Mouse (Mus musculus) megakaryocyte, embryonic 14.5 days (primary cell): ENCODE results near the gene Lrrc23. TPM values are rescaled to one million over a fixed set of nuclear protein-coding genes. Genes with fewer than 3 reads are reported as not detected.
A peak's percentile ranks its signal among the peaks of the same experiment; 100 is the strongest.

Experiments used
- H3K27me3 ChIP-seq: replicated peaks from 2 replicates; pipeline ENCODE3; 2012; ENCODE audit warnings: inconsistent platforms
- H3K36me3 ChIP-seq: replicated peaks from 2 replicates; pipeline ENCODE3; 2012; ENCODE audit warnings: low read length, inconsistent platforms, mixed read lengths
- H3K4me1 ChIP-seq: 2 replicates; pipeline ENCODE4 v1.6.1; 2012; ENCODE audit warnings: inconsistent platforms
- H3K4me3 ChIP-seq: replicated peaks from 2 replicates; pipeline ENCODE3; 2012; ENCODE audit warnings: moderate library complexity, mild to moderate bottlenecking, inconsistent platforms
- H3K9me3 ChIP-seq: 2 replicates; pipeline ENCODE4 v1.6.1; 2012; ENCODE audit warnings: inconsistent platforms
- FLI1 ChIP-seq: IDR thresholded peaks from 2 replicates; pipeline ENCODE4 v1.6.1; 2012; ENCODE audit warnings: low read length, inconsistent platforms, mixed read lengths
- GATA1 ChIP-seq: IDR thresholded peaks from 3 replicates; pipeline ENCODE4 v1.6.1; 2012; ENCODE audit warnings: mixed read lengths, low read length, inconsistent platforms, borderline replicate concordance
- polyA plus RNA-seq: library from polyadenylated mRNA; stranded (reverse); fragments of >175 nt; gene quantifications from 2 replicates; pipeline ENCODE4 v1.2.3, GENCODE M21; 2012; ENCODE audit warnings: low replicate concordance; ENCODE audit not compliant: insufficient read depth

The Lrrc23 gene
- polyA plus RNA-seq, 1 experiment = not detected

- Histone ChIP-seq H3K36me3 (peaks cover 20% of the 10 kb centered on the region), H3K4me1 (peaks cover 35% of the 10 kb centered on the region), H3K27me3 (peaks cover 66% of the 10 kb centered on the region), H3K9me3 (no peaks in the 10 kb centered on the region), H3K4me3 (peak overlapping the region; percentile 93)
- TF ChIP-seq FLI1 = no peak
- TF ChIP-seq GATA1 = no peak
These were observed 10.9 kb downstream of the Lrrc23 start for GRCm38 (mm10) chr6:124768704-124769044.

GRCm38 (mm10) chr6:124767920-124768703 lies 11.4 kb downstream of the Lrrc23 start:
- peaks cover 67% of the 10 kb centered on the region for H3K27me3 ChIP-seq
- peaks cover 35% of the 10 kb centered on the region for H3K4me1 ChIP-seq
- no peaks in the 10 kb centered on the region for H3K9me3 ChIP-seq
- TF ChIP-seq FLI1 (no peak), GATA1 (no peak)
- H3K36me3 ChIP-seq = peaks cover 25% of the 10 kb centered on the region
- peak overlapping the region; percentile 93 for H3K4me3 ChIP-seq

- Histone ChIP-seq H3K36me3 (peaks cover 31% of the 10 kb centered on the region), H3K4me3 (peak overlapping the region; percentile 93), H3K9me3 (no peaks in the 10 kb centered on the region), H3K27me3 (peaks cover 70% of the 10 kb centered on the region), H3K4me1 (peaks cover 38% of the 10 kb centered on the region)
- TF ChIP-seq GATA1 (no peak), FLI1 (no peak)
These were observed 12.0 kb downstream of the Lrrc23 start for GRCm38 (mm10) chr6:124767536-124767919.

- no peaks in the 10 kb centered on the region for H3K9me3 ChIP-seq
- peaks cover 40% of the 10 kb centered on the region for H3K36me3 ChIP-seq
- peaks cover 73% of the 10 kb centered on the region for H3K27me3 ChIP-seq
- H3K4me1 ChIP-seq = peaks cover 38% of the 10 kb centered on the region
- TF ChIP-seq GATA1 = no peak
- no peak for TF ChIP-seq FLI1
- H3K4me3 ChIP-seq = no peak overlapping the region
These were observed 13.6 kb downstream of the Lrrc23 start for GRCm38 (mm10) chr6:124765951-124766350.

- Histone ChIP-seq H3K9me3 (no peaks in the 10 kb centered on the region), H3K4me1 (peaks cover 48% of the 10 kb centered on the region), H3K36me3 (peaks cover 27% of the 10 kb centered on the region), H3K4me3 (peak overlapping the region; percentile 78), H3K27me3 (peaks cover 47% of the 10 kb centered on the region)
- TF ChIP-seq GATA1 = no peak
- TF ChIP-seq FLI1 = no peak
These were observed 20.3 kb downstream of the Lrrc23 start for GRCm38 (mm10) chr6:124759259-124759658.

GRCm38 (mm10) chr6:124758849-124759232 lies 20.7 kb downstream of the Lrrc23 start:
- H3K36me3 ChIP-seq = peaks cover 25% of the 10 kb centered on the region
- H3K4me1 ChIP-seq = peaks cover 49% of the 10 kb centered on the region
- H3K4me3 ChIP-seq = peak overlapping the region; percentile 78
- H3K27me3 ChIP-seq = peaks cover 45% of the 10 kb centered on the region
- H3K9me3 ChIP-seq = no peaks in the 10 kb centered on the region
- TF ChIP-seq GATA1 = no peak
- no peak for TF ChIP-seq FLI1

- Histone ChIP-seq H3K4me3 (peak overlapping the region; percentile 97), H3K36me3 (peaks cover 19% of the 10 kb centered on the region), H3K4me1 (peaks cover 49% of the 10 kb centered on the region), H3K9me3 (no peaks in the 10 kb centered on the region), H3K27me3 (peaks cover 38% of the 10 kb centered on the region)
- no peak for TF ChIP-seq GATA1
- TF ChIP-seq FLI1 = no peak
These were observed 21.3 kb downstream of the Lrrc23 start for GRCm38 (mm10) chr6:124757909-124758848.

GRCm38 (mm10) chr6:124757351-124757880 lies 22.1 kb downstream of the Lrrc23 start:
- Histone ChIP-seq H3K36me3 (peaks cover 15% of the 10 kb centered on the region), H3K27me3 (peaks cover 32% of the 10 kb centered on the region), H3K4me3 (peak overlapping the region; percentile 97), H3K9me3 (no peaks in the 10 kb centered on the region), H3K4me1 (peaks cover 49% of the 10 kb centered on the region)
- TF ChIP-seq GATA1 (no peak), FLI1 (no peak)

- H3K36me3 ChIP-seq = peaks cover 14% of the 10 kb centered on the region
- H3K9me3 ChIP-seq = no peaks in the 10 kb centered on the region
- H3K4me1 ChIP-seq = peaks cover 55% of the 10 kb centered on the region
- peaks cover 29% of the 10 kb centered on the region for H3K27me3 ChIP-seq
- peak overlapping the region; percentile 97 for H3K4me3 ChIP-seq
- TF ChIP-seq FLI1 (no peak), GATA1 (no peak)
These were observed 22.7 kb downstream of the Lrrc23 start for GRCm38 (mm10) chr6:124756652-124757350.
